Mouse (Mus musculus) stomach, embryonic 14.5 days (tissue): ENCODE measurements around the gene Arhgap44. TPM values are rescaled to one million over a fixed set of nuclear protein-coding genes. Genes with fewer than 3 reads are reported as not detected.

Experiments used
- ATAC-seq: fragments of 200-750 bp; cut with Nextera tagmentation; 2 replicates; pipeline ENCODE4 v1.8.0; 2017; ENCODE audit warnings: low read depth, moderate TSS enrichment; ENCODE audit not compliant: insufficient number of reproducible peaks, insufficient read depth, low FRiP score
- H3K27ac ChIP-seq: fragments of 300-500 bp; sonication (generic); 2 replicates; pipeline ENCODE4 v1.5.1; 2014; ENCODE audit warnings: mild to moderate bottlenecking, low read length, moderate library complexity, mixed read lengths
- H3K27me3 ChIP-seq: fragments of 300-500 bp; sonication (generic); 2 replicates; pipeline ENCODE4 v1.6.1; 2014; ENCODE audit warnings: low read length, control low read depth, mixed read lengths; ENCODE audit not compliant: control insufficient read depth, insufficient read depth
- H3K36me3 ChIP-seq: fragments of 300-500 bp; sonication (generic); 2 replicates; pipeline ENCODE4 v1.6.1; 2014; ENCODE audit warnings: mild to moderate bottlenecking, control low read depth, low read length, moderate library complexity, mixed read lengths; ENCODE audit not compliant: control insufficient read depth, insufficient read depth
- H3K4me1 ChIP-seq: fragments of 300-500 bp; sonication (generic); 2 replicates; pipeline ENCODE4 v1.6.1; 2014; ENCODE audit warnings: low read length, control low read depth, mixed read lengths; ENCODE audit not compliant: control insufficient read depth, insufficient read depth
- H3K4me2 ChIP-seq: fragments of 300-500 bp; sonication (generic); replicated peaks from 2 replicates; pipeline ENCODE4 v1.6.1; 2014; ENCODE audit warnings: low read depth, low read length, control low read depth
- H3K4me3 ChIP-seq: fragments of 300-500 bp; sonication (generic); 2 replicates; pipeline ENCODE4 v1.5.1; 2014; ENCODE audit warnings: low read depth, low read length, control low read depth
- H3K9ac ChIP-seq: fragments of 300-500 bp; sonication (generic); replicated peaks from 2 replicates; pipeline ENCODE4 v1.6.1; 2014; ENCODE audit warnings: low read depth, mild to moderate bottlenecking, control low read depth, low read length, moderate library complexity, mixed read lengths
- H3K9me3 ChIP-seq: fragments of 300-500 bp; sonication (generic); 2 replicates; pipeline ENCODE4 v1.6.1; 2016; ENCODE audit warnings: low read depth, low read length, control low read depth; ENCODE audit not compliant: control insufficient read depth
- WGBS: fragments of 180-500 bp; shearing (Covaris S2); extraction: QIAGEN DNeasy Blood & Tissue Kit; methylation state at CpG from one replicate; pipeline ENCODE4 v1.1.7; 2014; 5-methylcytosine and 5-hydroxymethylcytosine counted together
- polyA plus RNA-seq: library from polyadenylated mRNA; unstranded; fragments of >200 nt; fragmentation: Nextera tagmentation; extraction: Ambion mirVana; gene quantifications from 2 replicates; pipeline ENCODE4 v1.2.1, GENCODE M21; 2014

The Arhgap44 gene
- polyA plus RNA-seq, 1 experiment from 2014 or later, result 9.1 TPM

GRCm38 (mm10) chr11:65089982-65090381, 72.8 kb downstream of the Arhgap44 start:
- no peaks in the 10 kb centered on the region for H3K9me3 ChIP-seq
- H3K4me3 ChIP-seq, result no peak overlapping the region
- no peak overlapping the region for H3K9ac ChIP-seq
- no peaks in the 10 kb centered on the region for H3K36me3 ChIP-seq
- WGBS, result 87% methylated on average over 3 of the region's 3 CpGs
- no peak for ATAC-seq
- H3K27ac ChIP-seq, result no peak overlapping the region
- no peaks in the 10 kb centered on the region for H3K4me1 ChIP-seq
- no peak overlapping the region for H3K4me2 ChIP-seq
- H3K27me3 ChIP-seq, result no peaks in the 10 kb centered on the region

- Histone ChIP-seq H3K9me3 (no peaks in the 10 kb centered on the region), H3K36me3 (no peaks in the 10 kb centered on the region), H3K27me3 (no peaks in the 10 kb centered on the region), H3K4me3 (no peak overlapping the region), H3K4me1 (no peaks in the 10 kb centered on the region), H3K27ac (no peak overlapping the region), H3K4me2 (no peak overlapping the region), H3K9ac (no peak overlapping the region)
- no peak for ATAC-seq
- 83% methylated on average over 6 of the region's 6 CpGs for WGBS
These were observed 73.5 kb downstream of the Arhgap44 start for GRCm38 (mm10) chr11:65089282-65089681.

- no peaks in the 10 kb centered on the region for H3K9me3 ChIP-seq
- no peaks in the 10 kb centered on the region for H3K4me1 ChIP-seq
- ATAC-seq, result no peak
- no peak overlapping the region for H3K9ac ChIP-seq
- 28% methylated on average over 5 of the region's 5 CpGs for WGBS
- no peak overlapping the region for H3K27ac ChIP-seq
- no peak overlapping the region for H3K4me2 ChIP-seq
- no peaks in the 10 kb centered on the region for H3K27me3 ChIP-seq
- no peak overlapping the region for H3K4me3 ChIP-seq
- no peaks in the 10 kb centered on the region for H3K36me3 ChIP-seq
These were observed 74.1 kb downstream of the Arhgap44 start for GRCm38 (mm10) chr11:65088451-65089222.

GRCm38 (mm10) chr11:65080761-65081160, 82.0 kb downstream of the Arhgap44 start:
- Histone ChIP-seq H3K27ac (no peak overlapping the region), H3K9me3 (no peaks in the 10 kb centered on the region), H3K4me3 (no peak overlapping the region), H3K4me2 (no peak overlapping the region), H3K36me3 (no peaks in the 10 kb centered on the region), H3K4me1 (no peaks in the 10 kb centered on the region), H3K27me3 (no peaks in the 10 kb centered on the region), H3K9ac (no peak overlapping the region)
- 86% methylated on average over 8 of the region's 8 CpGs for WGBS
- ATAC-seq, result no peak

- Histone ChIP-seq H3K27ac (no peak overlapping the region), H3K4me1 (no peaks in the 10 kb centered on the region), H3K4me2 (no peak overlapping the region), H3K36me3 (no peaks in the 10 kb centered on the region), H3K4me3 (no peak overlapping the region), H3K9ac (no peak overlapping the region), H3K27me3 (no peaks in the 10 kb centered on the region), H3K9me3 (no peaks in the 10 kb centered on the region)
- WGBS, result 86% methylated on average over 3 of the region's 3 CpGs
- no peak for ATAC-seq
These were observed 82.5 kb downstream of the Arhgap44 start for GRCm38 (mm10) chr11:65080274-65080673.

GRCm38 (mm10) chr11:65069609-65070008, 93.2 kb downstream of the Arhgap44 start:
- Histone ChIP-seq H3K4me2 (no peak overlapping the region), H3K9me3 (no peaks in the 10 kb centered on the region), H3K4me3 (no peak overlapping the region), H3K27me3 (no peaks in the 10 kb centered on the region), H3K9ac (no peak overlapping the region), H3K27ac (no peak overlapping the region), H3K36me3 (no peaks in the 10 kb centered on the region), H3K4me1 (no peaks in the 10 kb centered on the region)
- ATAC-seq, result no peak
- WGBS, result 90% methylated on average over 5 of the region's 5 CpGs

- ATAC-seq, result no peak
- Histone ChIP-seq H3K4me2 (no peak overlapping the region), H3K4me1 (no peaks in the 10 kb centered on the region), H3K36me3 (no peaks in the 10 kb centered on the region), H3K27me3 (no peaks in the 10 kb centered on the region), H3K4me3 (no peak overlapping the region), H3K27ac (no peak overlapping the region), H3K9me3 (no peaks in the 10 kb centered on the region), H3K9ac (no peak overlapping the region)
- WGBS, result 86% methylated on average over 4 of the region's 4 CpGs
These were observed 93.7 kb downstream of the Arhgap44 start for GRCm38 (mm10) chr11:65069051-65069450.

GRCm38 (mm10) chr11:65065201-65065600, 97.6 kb downstream of the Arhgap44 start:
- H3K27me3 ChIP-seq, result no peaks in the 10 kb centered on the region
- no peaks in the 10 kb centered on the region for H3K9me3 ChIP-seq
- no peaks in the 10 kb centered on the region for H3K4me1 ChIP-seq
- H3K9ac ChIP-seq, result no peak overlapping the region
- H3K4me3 ChIP-seq, result no peak overlapping the region
- H3K27ac ChIP-seq, result no peak overlapping the region
- no peak for ATAC-seq
- H3K36me3 ChIP-seq, result no peaks in the 10 kb centered on the region
- no peak overlapping the region for H3K4me2 ChIP-seq
- WGBS, result 84% methylated on average over 13 of the region's 13 CpGs

GRCm38 (mm10) chr11:65061437-65061836, 101.3 kb downstream of the Arhgap44 start:
- H3K36me3 ChIP-seq, result no peaks in the 10 kb centered on the region
- WGBS, result 61% methylated on average over 3 of the region's 3 CpGs
- no peak for ATAC-seq
- no peaks in the 10 kb centered on the region for H3K27me3 ChIP-seq
- H3K9me3 ChIP-seq, result no peaks in the 10 kb centered on the region
- H3K4me2 ChIP-seq, result no peak overlapping the region
- no peak overlapping the region for H3K9ac ChIP-seq
- H3K4me1 ChIP-seq, result no peaks in the 10 kb centered on the region
- H3K27ac ChIP-seq, result no peak overlapping the region
- H3K4me3 ChIP-seq, result no peak overlapping the region
